Mouse (Mus musculus) urinary bladder, postnatal 4 days (tissue): ENCODE data around the gene Olfr1221.
"Not testable (repeated sequence)": the region's sequence is repeated elsewhere in the genome, so short reads cannot be mapped to it uniquely, and the experiment has no call there.

Source experiments
- DNase-seq, 2 experiments: peaks; one replicate each; pipeline ENCODE4 v3.0.0; 2021 to 2022; ENCODE audit warnings: low spot score in 2 of 2

The Olfr1221 gene

DNA sequence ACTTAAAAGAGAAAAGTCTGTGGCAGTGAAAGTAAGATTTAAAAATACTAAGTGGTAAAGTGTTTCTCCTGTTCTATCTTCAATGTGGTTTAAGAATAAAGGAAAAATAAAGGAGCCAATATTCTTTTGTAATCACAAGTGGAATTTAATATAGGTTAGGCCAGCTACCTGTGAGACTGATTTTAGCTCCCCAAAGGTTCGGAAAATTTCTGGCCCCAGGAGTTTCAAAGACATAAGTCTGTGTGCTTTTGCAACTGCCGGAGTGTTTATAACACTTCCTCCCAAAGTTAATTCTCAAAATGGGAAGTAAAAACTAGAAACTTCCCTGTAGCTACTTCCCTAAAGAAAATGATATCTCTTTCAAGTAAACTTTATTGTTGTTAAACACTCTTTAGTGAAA lies at the start of gene Olfr1221:
Olfr1221 (minus strand) TSS at position 101 of the 400 bp plus-strand sequence.
- DNase-seq, result no peak

GRCm38 (mm10) chr2:89164711-89165110 lies 47.6 kb upstream of the Olfr1221 start:
- DNase-seq, result not testable (repeated sequence)

DNA sequence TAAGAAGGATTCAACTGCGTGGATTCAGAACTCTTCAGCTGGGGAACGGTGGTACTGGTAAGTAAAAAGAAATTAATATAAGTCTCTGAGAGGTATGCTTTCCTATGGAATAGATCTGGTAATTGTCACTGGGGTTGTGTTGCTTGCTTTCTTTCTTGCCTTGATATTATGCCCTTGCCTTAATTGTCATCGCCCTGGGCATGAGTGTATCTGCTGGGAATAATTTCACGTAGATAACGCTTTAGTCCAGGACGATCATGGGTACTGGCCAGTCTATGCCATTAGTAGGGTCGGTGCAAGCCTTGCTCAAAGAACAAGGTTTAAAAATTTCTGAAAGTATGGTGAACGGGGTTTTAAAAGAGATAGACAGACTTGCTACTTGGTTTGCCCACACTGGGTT lies 46.9 kb upstream of the Olfr1221 start, which contains the start of gene Olfr1224-ps1:
Olfr1224-ps1 (minus strand) TSS at position 101 of the 400 bp plus-strand sequence.
- not testable (repeated sequence) for DNase-seq

GRCm38 (mm10) chr2:89151460-89151859 lies 34.4 kb upstream of the Olfr1221 start, which contains the start of gene Olfr1223:
Olfr1223 (minus strand) TSS chr2:89151560.
- DNase-seq, result no peak

GRCm38 (mm10) chr2:89132954-89133353 lies 15.9 kb upstream of the Olfr1221 start, which contains the start of gene Olfr1222:
Olfr1222 (minus strand) TSS chr2:89133054.
- no peak for DNase-seq

DNA sequence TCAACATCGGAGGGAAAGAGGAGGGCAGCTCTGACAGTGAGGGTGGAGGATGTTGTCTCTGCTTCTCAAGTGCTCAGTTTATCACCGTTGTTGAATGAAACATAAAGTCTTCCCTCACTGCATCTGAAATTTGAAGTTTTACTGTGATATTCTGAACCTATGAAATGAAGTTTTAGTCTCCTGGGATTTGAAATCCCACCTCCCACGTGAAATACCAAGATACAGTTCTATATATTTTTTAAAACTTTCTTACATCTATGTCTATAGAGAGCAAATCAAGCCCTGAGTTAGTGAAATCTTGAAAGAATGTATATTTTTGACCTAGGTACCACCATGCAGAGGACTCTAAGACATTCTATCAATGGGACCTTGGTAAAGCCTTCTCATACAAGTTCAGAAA lies 10.3 kb downstream of the Olfr1221 start, which contains the start of gene Olfr1220:
Olfr1220 (minus strand) TSS at position 101 of the 400 bp plus-strand sequence.
- no peak for DNase-seq

- no peak for DNase-seq
These were observed 11.4 kb downstream of the Olfr1221 start for GRCm38 (mm10) chr2:89105651-89106050.

DNA sequence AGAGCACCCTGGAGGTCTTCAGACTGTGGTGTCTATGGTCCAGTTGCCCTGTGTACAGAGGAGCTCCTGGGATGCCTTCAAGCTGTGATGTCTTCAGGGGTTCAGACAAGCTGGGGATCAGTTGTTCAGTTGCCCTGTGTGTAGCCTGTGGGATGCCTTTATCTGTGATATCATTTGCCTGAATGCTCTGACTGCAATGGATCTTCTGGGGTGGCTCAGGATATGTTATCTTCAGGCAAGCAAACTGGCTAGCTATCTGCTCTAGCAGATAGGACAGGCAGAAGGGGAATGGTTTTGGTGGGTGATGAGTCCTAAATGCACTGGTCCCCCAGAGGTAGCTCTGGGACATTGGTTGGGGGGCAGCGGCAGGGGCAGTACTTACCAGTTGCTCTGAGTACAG lies 23.2 kb downstream of the Olfr1221 start:
- DNase-seq, result no peak

DNA sequence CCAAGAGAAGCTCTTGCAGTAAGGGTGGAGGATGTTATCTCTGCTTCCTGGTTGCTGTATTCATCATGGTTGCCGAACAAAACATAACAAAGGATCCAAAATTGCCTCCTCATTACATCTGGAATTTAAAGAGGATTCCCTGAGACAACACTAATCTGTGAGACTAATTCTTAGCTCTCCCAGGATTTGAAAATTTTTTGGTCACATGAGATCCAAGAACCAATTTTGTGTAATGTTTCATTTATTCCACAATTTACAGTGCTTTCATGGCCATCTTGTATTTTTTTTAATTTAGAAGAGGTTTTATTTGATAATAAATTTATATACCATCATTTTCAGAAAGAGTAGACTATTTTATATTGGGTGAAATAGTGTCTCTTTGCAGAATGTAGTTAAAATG lies 33.7 kb downstream of the Olfr1221 start, which contains the start of gene Olfr1219:
Olfr1219 (minus strand) TSS at position 101 of the 400 bp plus-strand sequence.
- no peak for DNase-seq

DNA sequence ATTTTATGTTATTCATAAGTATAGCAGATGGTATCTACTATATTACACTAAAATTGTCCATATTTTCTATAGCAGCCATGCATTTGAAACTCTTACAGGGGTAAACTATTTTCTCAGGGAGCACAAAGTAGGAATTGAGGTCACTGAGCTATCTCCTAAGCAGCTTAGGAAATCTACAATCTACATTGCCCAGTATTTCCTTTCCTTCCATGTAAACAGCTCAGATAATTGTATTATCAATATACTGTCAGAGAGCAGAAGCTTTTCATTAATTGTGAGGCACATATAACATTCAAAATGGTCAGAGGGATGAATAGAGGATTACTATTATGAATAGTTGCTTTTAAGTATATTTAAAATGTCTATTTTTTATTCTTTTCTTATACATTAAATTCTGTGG lies 35.6 kb downstream of the Olfr1221 start:
- no peak for DNase-seq

- DNase-seq, result no peak
These were observed 56.0 kb downstream of the Olfr1221 start, which contains the start of gene Olfr1218 for GRCm38 (mm10) chr2:89061087-89061486. Olfr1218 (minus strand) TSS chr2:89061187.
